Mouse (Mus musculus) R1 (cell line): Measurements from ENCODE around the gene Lemd2.
A peak's percentile ranks its signal among the peaks of the same experiment; 100 is the strongest.

Experiments used
- DNase-seq: peaks from one replicate; pipeline ENCODE4 v3.0.0-alpha.2; 2018; ENCODE audit warnings: low read depth, low spot score

The Lemd2 gene

DNA sequence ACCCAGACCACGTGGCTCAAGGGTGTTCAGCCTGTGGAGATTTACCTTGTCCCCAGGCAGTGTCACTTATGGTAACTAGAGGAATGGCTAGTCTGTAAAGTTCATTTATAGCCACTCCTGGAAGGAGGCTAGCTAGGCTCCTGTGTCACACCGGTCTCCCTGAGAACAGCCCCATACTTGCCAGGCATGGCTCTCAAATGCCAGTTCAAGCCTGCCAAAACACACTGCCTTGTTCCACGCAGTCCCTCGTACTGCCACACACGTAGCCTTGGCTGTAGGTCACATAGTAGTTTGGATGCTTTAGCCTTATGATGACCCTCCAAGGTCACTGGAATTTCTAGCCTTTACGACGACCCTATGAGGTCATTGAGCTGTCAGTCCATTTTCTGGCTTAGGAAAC lies 45.1 kb downstream of the Lemd2 start:
- no peak for DNase-seq

DNA sequence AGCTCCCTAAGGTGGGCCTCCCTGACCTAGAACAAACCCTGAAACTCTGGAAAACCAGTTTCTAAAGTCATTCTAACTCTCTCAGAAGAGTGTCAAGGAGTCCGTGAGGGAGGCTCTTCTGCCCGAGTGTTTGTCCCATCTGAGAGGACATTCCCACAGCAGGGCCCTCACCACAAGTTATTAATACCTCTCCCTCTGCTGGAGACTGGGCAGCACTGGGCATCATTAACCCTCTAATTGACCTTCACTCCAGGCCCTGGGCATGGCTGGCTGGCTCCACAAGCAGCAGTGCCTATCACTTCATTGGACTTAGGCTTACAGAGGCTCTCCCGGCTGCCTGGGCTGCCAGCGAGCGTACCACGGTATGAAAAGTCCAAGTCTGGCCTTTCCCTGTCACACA lies 45.8 kb downstream of the Lemd2 start:
- DNase-seq = no peak

- no peak for DNase-seq
Observed at GRCm38 (mm10) chr17:27155752-27156151, 48.5 kb downstream of the Lemd2 start.

- DNase-seq = no peak
Observed at GRCm38 (mm10) chr17:27154881-27155280, 49.4 kb downstream of the Lemd2 start.

DNA sequence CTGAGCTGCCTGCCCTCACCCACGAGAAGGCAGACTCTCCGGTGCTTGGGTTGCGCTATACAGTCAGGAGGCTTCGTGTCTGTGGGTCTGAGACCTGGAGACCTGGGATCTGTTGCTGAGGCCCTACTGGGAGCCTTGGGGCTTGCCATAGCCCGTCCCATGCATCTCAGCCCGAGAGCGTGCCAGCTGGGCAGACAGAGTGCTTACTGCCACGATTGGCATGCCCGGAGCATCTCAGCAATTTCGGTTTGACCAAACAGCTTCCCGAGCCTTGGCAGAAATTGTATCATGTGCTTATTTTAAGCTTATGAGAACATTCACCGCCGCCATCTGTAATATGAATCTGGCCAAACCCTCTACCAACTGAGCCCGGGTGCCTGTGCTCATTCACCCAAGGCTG lies 50.0 kb downstream of the Lemd2 start:
- no peak for DNase-seq

DNA sequence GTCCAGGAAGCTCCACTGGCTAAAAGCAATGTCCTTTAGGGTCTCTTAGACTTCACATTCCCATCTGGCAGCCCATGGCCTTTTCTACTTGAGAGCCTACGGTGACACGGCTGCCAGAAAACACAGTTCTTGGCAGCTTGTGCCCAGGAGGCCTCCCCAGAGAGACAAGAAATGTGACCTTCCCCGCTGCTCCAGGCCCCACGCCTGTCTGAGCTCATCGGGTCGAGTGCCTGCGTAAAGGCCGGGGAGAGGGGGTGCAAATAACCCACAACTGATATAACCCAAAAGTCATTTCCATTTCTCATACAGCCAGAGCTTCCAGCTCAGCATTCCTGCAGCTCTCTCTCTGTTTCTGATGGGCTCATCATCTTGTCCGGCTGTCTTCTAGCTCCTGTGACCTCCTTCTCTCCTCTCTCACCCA lies 50.5 kb downstream of the Lemd2 start:
- DNase-seq = no peak

DNA sequence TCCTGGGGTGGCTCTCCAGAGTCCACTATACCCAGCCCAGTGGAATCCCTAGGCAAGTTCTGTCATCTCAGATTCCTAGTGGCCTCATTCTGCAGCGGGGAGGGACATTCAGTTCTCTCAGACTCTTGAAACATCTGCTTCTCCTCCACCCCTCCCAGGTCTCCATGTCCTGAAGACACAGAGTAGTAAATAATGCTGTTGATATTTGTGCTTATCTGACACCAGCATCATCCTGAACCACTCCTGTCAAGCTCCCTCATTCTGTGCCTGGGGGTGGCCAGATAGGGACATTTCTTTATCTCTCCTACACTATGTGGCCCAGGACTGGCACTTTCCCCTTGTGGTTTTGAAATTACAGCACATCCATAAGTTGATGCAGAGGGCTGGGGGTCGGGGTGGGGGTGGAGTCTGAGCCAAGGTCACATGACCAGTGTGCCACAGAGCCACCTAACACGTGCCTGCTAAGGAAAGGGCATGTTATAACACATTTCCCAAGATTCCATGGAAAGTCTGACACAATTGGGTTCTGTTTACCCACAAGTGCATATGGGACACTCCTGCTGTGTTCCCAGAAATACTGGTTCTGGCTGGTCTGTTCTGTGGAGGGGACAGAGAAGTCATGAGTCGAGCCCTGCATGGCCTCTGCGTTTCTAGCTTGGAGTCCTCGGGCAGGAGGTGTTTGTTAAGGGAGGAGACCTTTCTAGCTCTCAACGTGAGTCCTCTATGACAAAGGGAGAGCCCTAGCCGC lies 51.1 kb downstream of the Lemd2 start:
- DNase-seq = no peak

DNA sequence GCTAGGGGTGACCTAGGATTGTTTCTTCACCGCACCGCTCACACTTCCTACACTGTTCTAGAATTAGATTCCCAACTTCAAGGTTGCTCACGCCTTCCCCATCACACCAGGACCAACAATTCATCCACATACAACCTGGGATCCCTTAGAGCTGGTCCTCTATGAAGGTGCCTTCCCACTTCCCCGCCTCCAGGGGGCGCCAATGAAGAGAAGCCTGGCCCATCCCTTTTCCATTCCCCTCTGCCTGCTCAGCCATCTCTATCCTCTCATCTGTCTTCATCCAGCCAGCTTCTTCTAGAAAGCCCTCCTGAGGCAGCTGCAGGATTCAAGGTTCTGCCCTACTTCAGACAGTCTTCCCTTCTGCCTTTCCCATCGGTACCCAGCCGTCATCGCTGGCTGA lies 52.9 kb downstream of the Lemd2 start:
- peak; percentile 56 for DNase-seq

DNA sequence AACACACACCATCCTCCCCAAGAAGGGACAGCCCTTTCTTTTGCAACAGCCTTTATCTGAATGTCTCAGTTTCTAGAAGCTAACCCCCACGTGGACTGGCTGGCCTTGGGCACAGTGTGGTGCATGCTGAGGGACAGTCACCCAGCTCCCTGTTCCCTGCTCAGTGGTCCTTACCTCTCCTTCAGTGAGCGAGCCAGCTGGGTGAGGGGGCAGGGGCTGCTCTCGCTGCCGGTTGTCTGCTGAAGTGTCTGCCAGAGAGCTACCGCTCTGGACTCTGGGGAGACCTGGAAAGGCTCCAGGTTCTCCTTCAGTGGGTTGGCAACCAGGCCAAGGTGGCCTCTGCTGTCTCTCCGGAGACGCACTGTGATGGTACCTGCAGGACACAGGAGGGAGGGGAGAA lies 53.4 kb downstream of the Lemd2 start:
- DNase-seq = no peak

- DNase-seq = no peak
Observed at GRCm38 (mm10) chr17:27146323-27146923, 57.8 kb downstream of the Lemd2 start.

DNA sequence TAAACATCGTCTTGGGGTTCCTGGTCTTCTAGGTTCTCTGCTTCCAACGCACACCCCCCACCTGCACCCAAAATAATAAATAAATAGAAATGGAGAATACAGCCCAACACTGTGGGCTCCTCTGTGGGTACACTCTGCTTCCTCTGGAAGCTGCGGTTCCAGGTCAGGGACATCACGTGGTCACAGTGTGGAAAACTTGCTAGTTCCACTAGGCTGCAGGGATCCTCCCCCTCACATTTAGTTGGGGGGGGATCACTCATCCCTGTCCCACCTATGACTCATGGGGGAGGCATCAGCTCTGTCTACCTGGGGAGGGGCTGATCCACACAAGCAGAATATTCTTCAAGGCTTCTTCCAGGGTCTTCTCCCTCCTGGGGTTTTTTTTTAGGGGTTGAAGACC lies 60.1 kb downstream of the Lemd2 start:
- no peak for DNase-seq

DNA sequence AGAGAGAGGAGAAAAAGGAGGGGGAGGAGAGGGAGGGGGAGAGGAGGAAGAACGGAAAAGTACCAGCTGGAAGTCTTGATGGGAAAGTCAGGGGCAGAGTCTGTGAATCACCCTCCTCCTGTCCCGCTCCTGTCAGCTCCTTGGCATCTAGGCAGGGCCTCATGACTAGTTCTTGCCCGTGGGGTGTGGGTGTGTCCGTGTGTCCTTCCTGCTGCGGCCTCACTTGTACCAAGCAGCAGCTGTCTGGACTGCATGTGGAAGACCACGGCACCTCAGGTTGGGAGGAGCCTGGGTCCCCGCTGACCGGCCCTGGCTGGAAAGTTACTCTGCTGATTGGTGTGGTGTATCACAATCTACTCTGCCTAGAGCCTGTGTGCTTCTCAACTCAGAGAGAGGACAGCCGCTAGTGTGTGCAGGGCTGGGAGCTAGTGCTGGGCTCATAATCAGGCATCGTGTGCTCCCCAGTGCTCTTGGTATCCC lies 62.3 kb downstream of the Lemd2 start:
- DNase-seq = no peak

DNA sequence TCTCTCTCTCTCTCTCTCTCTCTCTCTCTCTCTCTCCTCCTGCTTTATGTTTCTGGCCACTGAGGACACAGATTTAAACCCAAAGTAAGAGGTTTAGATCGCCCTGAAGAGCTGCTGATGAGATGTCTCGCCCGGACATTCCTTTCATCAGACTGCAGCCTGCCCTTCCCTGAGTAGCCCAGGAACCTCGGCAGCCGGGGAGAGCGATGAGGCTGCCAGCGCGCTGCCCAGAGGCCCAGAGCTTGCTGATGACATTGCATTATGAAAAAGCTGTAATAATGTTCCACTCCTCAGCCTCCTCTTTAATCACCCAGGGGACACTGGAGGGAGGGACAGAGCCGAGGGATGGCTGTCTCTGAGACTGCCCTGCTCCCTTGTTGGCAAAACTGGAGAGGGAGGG lies 64.0 kb downstream of the Lemd2 start:
- no peak for DNase-seq
